Mouse (Mus musculus): ENCODE measurements around the gene Chst5. TPM values are rescaled to one million over a fixed set of nuclear protein-coding genes. Genes with fewer than 3 reads are reported as not detected.

The Chst5 gene
- polyA plus RNA-seq, 1 experiment from 2014 or later: 3.9 TPM

GRCm38 (mm10) chr8:111933348-111934076 is 23.3 kb upstream of the Chst5 start, which contains the start of gene Tmem231:
TSS of gene Tmem231 (minus strand) at chr8:111933881.
- no peaks in the 10 kb centered on the region for H3K27me3 ChIP-seq (ENCODE audit: control insufficient read depth, insufficient read depth, low read length)
- H3K36me3 ChIP-seq (ENCODE audit: control insufficient read depth, insufficient read depth, low read length): no peaks in the 10 kb centered on the region
- H3K9ac ChIP-seq (replicated peaks; ENCODE audit: low read depth, low read length): peak within 1 kb of the TSS; percentile 67; the same call in 1 of the 2 replicates
- H3K4me3 ChIP-seq (ENCODE audit: low read depth, low read length): peak within 1 kb of the TSS; percentile 68
- ATAC-seq (ENCODE audit: insufficient number of reproducible peaks, insufficient read depth, low FRiP score, low read depth): peak; percentile 98
- WGBS: under 1% methylated on average over 53 of the region's 53 CpGs
- peak within 1 kb of the TSS; percentile 64 for H3K27ac ChIP-seq (ENCODE audit: low read length)
- no peaks in the 10 kb centered on the region for H3K9me3 ChIP-seq (ENCODE audit: control insufficient read depth, low read depth, low read length)
- H3K4me2 ChIP-seq (replicated peaks; ENCODE audit: low read depth, low read length): peak within 1 kb of the TSS; percentile 95
- peaks cover 15% of the 10 kb centered on the region for H3K4me1 ChIP-seq (ENCODE audit: control insufficient read depth, insufficient read depth, low read length)

- Histone ChIP-seq H3K4me1 (ENCODE audit: control insufficient read depth, insufficient read depth, low read length) (peaks cover 15% of the 10 kb centered on the region), H3K4me2 (replicated peaks; ENCODE audit: low read depth, low read length) (peak overlapping the region; percentile 95), H3K27me3 (ENCODE audit: control insufficient read depth, insufficient read depth, low read length) (no peaks in the 10 kb centered on the region), H3K9ac (replicated peaks; ENCODE audit: low read depth, low read length) (peak overlapping the region; percentile 67; the same call in 1 of the 2 replicates), H3K4me3 (ENCODE audit: low read depth, low read length) (peak overlapping the region; percentile 68), H3K9me3 (ENCODE audit: control insufficient read depth, low read depth, low read length) (no peaks in the 10 kb centered on the region), H3K27ac (ENCODE audit: low read length) (peak overlapping the region; percentile 64), H3K36me3 (ENCODE audit: control insufficient read depth, insufficient read depth, low read length) (no peaks in the 10 kb centered on the region)
- ATAC-seq (ENCODE audit: insufficient number of reproducible peaks, insufficient read depth, low FRiP score, low read depth): peak; percentile 35; the same call in 1 of the 2 replicates
- 26% methylated on average over 19 of the region's 19 CpGs for WGBS
Measured at GRCm38 (mm10) chr8:111932580-111933336, 22.5 kb upstream of the Chst5 start.

GRCm38 (mm10) chr8:111931721-111932120 is 21.5 kb upstream of the Chst5 start:
- 67% methylated on average over 16 of the region's 16 CpGs for WGBS
- Histone ChIP-seq H3K9me3 (ENCODE audit: control insufficient read depth, low read depth, low read length) (no peaks in the 10 kb centered on the region), H3K4me3 (ENCODE audit: low read depth, low read length) (no peak overlapping the region), H3K9ac (replicated peaks; ENCODE audit: low read depth, low read length) (no peak overlapping the region), H3K27me3 (ENCODE audit: control insufficient read depth, insufficient read depth, low read length) (no peaks in the 10 kb centered on the region), H3K4me2 (replicated peaks; ENCODE audit: low read depth, low read length) (no peak overlapping the region), H3K36me3 (ENCODE audit: control insufficient read depth, insufficient read depth, low read length) (no peaks in the 10 kb centered on the region), H3K4me1 (ENCODE audit: control insufficient read depth, insufficient read depth, low read length) (peaks cover 15% of the 10 kb centered on the region), H3K27ac (ENCODE audit: low read length) (no peak overlapping the region)
- ATAC-seq (ENCODE audit: insufficient number of reproducible peaks, insufficient read depth, low FRiP score, low read depth): no peak

GRCm38 (mm10) chr8:111929648-111930344 is 19.5 kb upstream of the Chst5 start:
- no peak overlapping the region for H3K9ac ChIP-seq (replicated peaks; ENCODE audit: low read depth, low read length)
- no peak for ATAC-seq (ENCODE audit: insufficient number of reproducible peaks, insufficient read depth, low FRiP score, low read depth)
- no peak overlapping the region for H3K4me2 ChIP-seq (replicated peaks; ENCODE audit: low read depth, low read length)
- no peaks in the 10 kb centered on the region for H3K36me3 ChIP-seq (ENCODE audit: control insufficient read depth, insufficient read depth, low read length)
- H3K9me3 ChIP-seq (ENCODE audit: control insufficient read depth, low read depth, low read length): no peaks in the 10 kb centered on the region
- WGBS: 60% methylated on average over 8 of the region's 8 CpGs
- H3K4me1 ChIP-seq (ENCODE audit: control insufficient read depth, insufficient read depth, low read length): peaks cover 15% of the 10 kb centered on the region
- no peaks in the 10 kb centered on the region for H3K27me3 ChIP-seq (ENCODE audit: control insufficient read depth, insufficient read depth, low read length)
- no peak overlapping the region for H3K4me3 ChIP-seq (ENCODE audit: low read depth, low read length)
- H3K27ac ChIP-seq (ENCODE audit: low read length): no peak overlapping the region

GRCm38 (mm10) chr8:111924976-111925375 is 14.7 kb upstream of the Chst5 start:
- Histone ChIP-seq H3K9ac (replicated peaks; ENCODE audit: low read depth, low read length) (no peak overlapping the region), H3K4me1 (ENCODE audit: control insufficient read depth, insufficient read depth, low read length) (no peaks in the 10 kb centered on the region), H3K9me3 (ENCODE audit: control insufficient read depth, low read depth, low read length) (no peaks in the 10 kb centered on the region), H3K4me3 (ENCODE audit: low read depth, low read length) (no peak overlapping the region), H3K4me2 (replicated peaks; ENCODE audit: low read depth, low read length) (no peak overlapping the region), H3K27me3 (ENCODE audit: control insufficient read depth, insufficient read depth, low read length) (no peaks in the 10 kb centered on the region), H3K27ac (ENCODE audit: low read length) (no peak overlapping the region), H3K36me3 (ENCODE audit: control insufficient read depth, insufficient read depth, low read length) (no peaks in the 10 kb centered on the region)
- ATAC-seq (ENCODE audit: insufficient number of reproducible peaks, insufficient read depth, low FRiP score, low read depth): no peak
- WGBS: 72% methylated on average over 7 of the region's 7 CpGs

GRCm38 (mm10) chr8:111923383-111923804 is 13.1 kb upstream of the Chst5 start:
- no peak overlapping the region for H3K4me2 ChIP-seq (replicated peaks; ENCODE audit: low read depth, low read length)
- H3K36me3 ChIP-seq (ENCODE audit: control insufficient read depth, insufficient read depth, low read length): no peaks in the 10 kb centered on the region
- no peaks in the 10 kb centered on the region for H3K4me1 ChIP-seq (ENCODE audit: control insufficient read depth, insufficient read depth, low read length)
- no peak overlapping the region for H3K9ac ChIP-seq (replicated peaks; ENCODE audit: low read depth, low read length)
- H3K9me3 ChIP-seq (ENCODE audit: control insufficient read depth, low read depth, low read length): no peaks in the 10 kb centered on the region
- H3K4me3 ChIP-seq (ENCODE audit: low read depth, low read length): no peak overlapping the region
- 0 out of 2 replicates have a peak, but pooled peaks have one; percentile 5 for ATAC-seq (ENCODE audit: insufficient number of reproducible peaks, insufficient read depth, low FRiP score, low read depth)
- H3K27me3 ChIP-seq (ENCODE audit: control insufficient read depth, insufficient read depth, low read length): no peaks in the 10 kb centered on the region
- 29% methylated on average over 10 of the region's 10 CpGs for WGBS
- H3K27ac ChIP-seq (ENCODE audit: low read length): no peak overlapping the region

GRCm38 (mm10) chr8:111920971-111921370 is 10.7 kb upstream of the Chst5 start:
- no peak overlapping the region for H3K27ac ChIP-seq (ENCODE audit: low read length)
- WGBS: 78% methylated on average over 4 of the region's 4 CpGs
- no peaks in the 10 kb centered on the region for H3K4me1 ChIP-seq (ENCODE audit: control insufficient read depth, insufficient read depth, low read length)
- no peaks in the 10 kb centered on the region for H3K27me3 ChIP-seq (ENCODE audit: control insufficient read depth, insufficient read depth, low read length)
- no peak overlapping the region for H3K4me3 ChIP-seq (ENCODE audit: low read depth, low read length)
- no peaks in the 10 kb centered on the region for H3K9me3 ChIP-seq (ENCODE audit: control insufficient read depth, low read depth, low read length)
- no peak for ATAC-seq (ENCODE audit: insufficient number of reproducible peaks, insufficient read depth, low FRiP score, low read depth)
- H3K9ac ChIP-seq (replicated peaks; ENCODE audit: low read depth, low read length): no peak overlapping the region
- no peak overlapping the region for H3K4me2 ChIP-seq (replicated peaks; ENCODE audit: low read depth, low read length)
- H3K36me3 ChIP-seq (ENCODE audit: control insufficient read depth, insufficient read depth, low read length): no peaks in the 10 kb centered on the region

GRCm38 (mm10) chr8:111919663-111920062 is 9.4 kb upstream of the Chst5 start:
- ATAC-seq (ENCODE audit: insufficient number of reproducible peaks, insufficient read depth, low FRiP score, low read depth): no peak
- 84% methylated on average over 2 of the region's 2 CpGs for WGBS

More at GRCm38 (mm10) chr8:111919663-111920062, 9.4 kb upstream of the Chst5 start:
- Histone ChIP-seq H3K27me3 (ENCODE audit: control insufficient read depth, insufficient read depth, low read length) (no peaks in the 10 kb centered on the region), H3K4me2 (replicated peaks; ENCODE audit: low read depth, low read length) (no peak overlapping the region), H3K36me3 (ENCODE audit: control insufficient read depth, insufficient read depth, low read length) (no peaks in the 10 kb centered on the region), H3K4me3 (ENCODE audit: low read depth, low read length) (no peak overlapping the region), H3K27ac (ENCODE audit: low read length) (no peak overlapping the region), H3K4me1 (ENCODE audit: control insufficient read depth, insufficient read depth, low read length) (no peaks in the 10 kb centered on the region), H3K9me3 (ENCODE audit: control insufficient read depth, low read depth, low read length) (no peaks in the 10 kb centered on the region), H3K9ac (replicated peaks; ENCODE audit: low read depth, low read length) (no peak overlapping the region)

Measured in stomach, embryonic 14.5 days (tissue).